Mouse (Mus musculus): ENCODE measurements around the gene Xpo5. TPM values are rescaled to one million over a fixed set of nuclear protein-coding genes. Genes with fewer than 3 reads are reported as not detected.
A peak's percentile ranks its signal among the peaks of the same experiment; 100 is the strongest.

Gene Xpo5
- polyA plus RNA-seq (2015; fragmentation: Nextera tagmentation; extraction: Ambion mirVana), result 43.6 and 43.8 TPM in 2 replicates

DNA sequence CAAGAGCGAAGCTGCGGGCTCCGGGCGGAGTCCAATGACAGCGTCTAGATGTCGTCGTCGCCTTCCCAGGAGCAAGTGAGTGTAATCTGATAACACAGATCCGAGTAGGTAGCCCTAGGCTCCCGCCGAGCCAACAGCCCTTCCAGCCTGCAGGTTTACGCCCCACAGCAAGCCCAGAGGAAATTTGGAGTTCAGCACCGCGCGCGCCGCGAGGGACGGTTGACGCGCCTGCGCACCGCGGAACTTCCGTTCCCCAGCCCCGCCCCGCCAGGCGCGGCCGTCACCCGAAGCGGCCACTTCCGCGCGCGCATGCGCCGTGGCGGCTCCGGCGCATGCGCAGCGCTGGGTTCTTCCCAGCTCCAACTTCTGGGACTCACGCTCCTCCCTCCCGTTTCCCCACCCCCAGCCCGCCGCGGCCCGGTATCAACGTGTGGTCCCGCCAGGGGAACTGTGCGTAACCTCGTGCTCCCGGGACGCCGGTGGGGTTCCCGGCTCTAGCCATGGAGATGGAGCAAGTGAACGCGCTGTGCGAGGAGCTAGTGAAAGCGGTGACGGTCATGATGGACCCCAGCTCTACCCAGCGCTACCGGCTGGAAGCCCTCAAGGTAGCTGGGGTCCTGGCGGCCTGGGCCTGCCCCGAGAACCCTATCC is at the start of gene Xpo5, which contains the start of gene Polh:
TSS of gene Xpo5 (plus strand) at position 362 of the 651 bp plus-strand sequence.
TSS of gene Polh (minus strand) at position 225 of the 651 bp plus-strand sequence.
- no peaks in the 10 kb centered on the region for H3K27me3 ChIP-seq
- peak within 1 kb of the TSS; percentile 95 for H3K9ac ChIP-seq
- 0% methylated on average over 66 of the region's 66 CpGs for WGBS
- peak within 1 kb of the TSS; percentile 86 for H3K27ac ChIP-seq
- H3K36me3 ChIP-seq, result peaks cover 50% of the 10 kb centered on the region
- peak within 1 kb of the TSS; percentile 87 for H3K4me2 ChIP-seq
- H3K4me3 ChIP-seq, result peak within 1 kb of the TSS; percentile 95
- peaks cover 28% of the 10 kb centered on the region for H3K4me1 ChIP-seq
- peak; percentile 88 for ATAC-seq (ENCODE audit: insufficient number of reproducible peaks, insufficient read depth, low FRiP score, low TSS enrichment, low read depth)
- no peaks in the 10 kb centered on the region for H3K9me3 ChIP-seq

DNA sequence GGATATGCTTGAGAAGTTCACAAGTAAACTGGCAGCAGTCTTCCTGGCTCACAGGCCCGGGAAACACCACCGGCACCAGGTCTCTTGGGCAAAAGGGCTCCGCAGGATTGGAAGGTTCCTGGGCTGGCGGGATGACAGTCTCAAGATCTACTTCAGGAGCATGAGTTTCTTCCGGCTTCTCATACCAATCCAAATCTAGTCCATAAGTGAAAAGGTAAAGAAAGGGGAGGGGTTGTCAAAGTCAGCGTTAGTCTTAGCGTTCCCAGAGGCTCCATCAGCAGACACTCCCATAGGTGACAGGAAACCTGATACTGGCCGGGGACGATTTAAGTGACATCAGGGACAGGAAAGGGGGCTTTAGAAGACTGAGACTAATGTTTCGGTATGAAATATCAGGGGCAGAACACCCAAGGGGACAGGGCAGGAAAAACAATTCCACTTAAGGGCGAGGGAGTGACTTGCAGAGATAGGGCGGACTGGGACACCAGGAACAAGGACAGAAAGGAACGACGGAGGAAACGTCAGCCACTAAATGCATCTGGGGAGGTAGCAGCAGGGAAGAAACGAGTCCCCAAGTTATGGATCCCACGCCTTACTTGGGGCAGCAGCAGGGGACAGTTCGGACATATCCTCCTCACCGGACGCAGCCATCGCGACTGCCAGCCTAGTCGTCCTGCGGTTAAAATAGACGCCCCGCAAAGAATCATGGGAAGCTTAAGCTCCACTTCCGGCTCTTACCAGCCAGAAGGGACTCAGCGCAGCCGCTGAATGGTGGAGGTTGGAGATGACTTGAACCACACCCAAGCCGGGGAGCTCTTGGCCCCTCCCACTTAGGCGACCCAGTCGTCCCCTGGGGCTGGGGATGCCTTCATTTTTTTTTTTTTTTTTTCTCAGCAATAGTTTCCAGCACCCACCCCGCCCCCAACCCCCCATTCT is 49.5 kb upstream of the Xpo5 start, which contains the start of gene Mad2l1bp:
TSS of gene Mad2l1bp (minus strand) at position 707 of the 936 bp plus-strand sequence.
- Histone ChIP-seq H3K36me3 (peaks cover 18% of the 10 kb centered on the region), H3K27ac (peak within 1 kb of the TSS; percentile 76), H3K27me3 (no peaks in the 10 kb centered on the region), H3K4me1 (peaks cover 11% of the 10 kb centered on the region), H3K4me2 (peak within 1 kb of the TSS; percentile 79), H3K9ac (peak within 1 kb of the TSS; percentile 82), H3K4me3 (peak within 1 kb of the TSS; percentile 70), H3K9me3 (no peaks in the 10 kb centered on the region)
- ATAC-seq (ENCODE audit: insufficient number of reproducible peaks, insufficient read depth, low FRiP score, low TSS enrichment, low read depth), result peak; percentile 79
- WGBS, result 5% methylated on average over 33 of the region's 33 CpGs

DNA sequence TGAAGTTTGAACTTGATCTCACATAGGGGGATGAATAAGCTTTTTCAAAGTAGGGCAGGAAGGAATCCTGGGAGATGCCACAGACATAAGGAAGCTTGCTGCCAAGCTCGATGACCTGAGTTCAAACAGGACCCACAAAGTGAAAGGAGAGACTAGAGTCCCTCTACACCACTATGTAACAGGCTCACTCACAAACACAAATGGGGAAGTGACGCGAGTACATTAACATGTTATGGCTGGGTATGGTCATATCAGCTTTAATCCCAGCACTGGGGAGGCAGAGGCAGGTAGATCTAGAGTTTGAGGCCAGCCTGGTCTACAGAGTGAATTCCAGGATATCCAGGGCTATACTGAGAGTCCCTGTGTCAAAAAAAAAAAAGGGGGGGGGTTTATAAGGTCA is 48.2 kb upstream of the Xpo5 start:
- WGBS, result 94% methylated on average over 3 of the region's 3 CpGs
- Histone ChIP-seq H3K27ac (no peak overlapping the region), H3K4me1 (peaks cover 13% of the 10 kb centered on the region), H3K4me2 (no peak overlapping the region), H3K9me3 (no peaks in the 10 kb centered on the region), H3K9ac (no peak overlapping the region), H3K4me3 (no peak overlapping the region), H3K36me3 (peaks cover 7% of the 10 kb centered on the region; the same call in 1 of the 2 replicates), H3K27me3 (no peaks in the 10 kb centered on the region)
- ATAC-seq (ENCODE audit: insufficient number of reproducible peaks, insufficient read depth, low FRiP score, low TSS enrichment, low read depth), result no peak

DNA sequence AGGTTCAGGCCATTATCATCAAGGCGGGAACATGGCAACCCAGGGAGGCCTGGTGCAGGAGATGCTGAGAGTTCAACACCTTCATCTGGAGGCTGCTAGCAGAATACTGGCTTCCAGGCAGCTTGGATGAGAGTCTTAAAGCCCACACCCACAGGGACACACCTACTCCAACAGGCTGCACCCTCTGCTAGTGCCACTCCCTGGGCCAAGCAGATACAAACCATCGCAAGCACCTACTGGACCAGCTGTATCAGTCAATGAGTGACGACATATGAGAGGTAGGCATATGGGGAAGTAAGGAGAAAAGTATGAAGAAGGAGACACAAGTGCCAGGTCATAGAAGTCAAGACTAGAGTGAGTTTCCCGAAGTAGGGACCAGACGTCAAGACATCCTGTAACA is 45.9 kb upstream of the Xpo5 start:
- no peak for ATAC-seq (ENCODE audit: insufficient number of reproducible peaks, insufficient read depth, low FRiP score, low TSS enrichment, low read depth)
- no peak overlapping the region for H3K27ac ChIP-seq

DNA sequence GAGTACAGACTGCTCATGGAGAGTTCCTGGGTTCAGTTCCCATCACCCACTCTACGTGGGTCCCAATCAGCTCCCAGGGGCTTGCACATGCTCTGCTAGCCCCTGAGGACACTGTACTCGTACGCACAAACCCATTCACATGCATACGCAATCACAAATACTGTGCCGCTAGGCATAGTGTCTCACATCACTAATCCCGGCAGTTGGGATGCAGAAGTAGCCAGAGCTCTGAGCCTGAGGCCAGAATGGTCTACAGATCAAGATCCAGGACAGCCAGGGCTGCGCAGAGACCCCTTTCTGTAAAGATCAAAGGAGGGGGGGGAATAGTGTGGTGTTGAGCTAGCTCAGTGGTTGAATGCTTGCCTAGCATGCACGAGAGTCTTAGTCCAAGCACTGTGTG is 45.5 kb upstream of the Xpo5 start:
- Histone ChIP-seq H3K27ac (no peak overlapping the region), H3K4me2 (no peak overlapping the region), H3K9ac (no peak overlapping the region), H3K27me3 (no peaks in the 10 kb centered on the region), H3K36me3 (no peaks in the 10 kb centered on the region), H3K4me3 (no peak overlapping the region), H3K4me1 (peaks cover 22% of the 10 kb centered on the region), H3K9me3 (no peaks in the 10 kb centered on the region)
- no peak for ATAC-seq (ENCODE audit: insufficient number of reproducible peaks, insufficient read depth, low FRiP score, low TSS enrichment, low read depth)
- 84% methylated on average over 8 of the region's 8 CpGs for WGBS

More for the DNA sequence above, 45.9 kb upstream of the Xpo5 start:
- H3K27me3 ChIP-seq, result no peaks in the 10 kb centered on the region
- 83% methylated on average over 5 of the region's 5 CpGs for WGBS
- H3K36me3 ChIP-seq, result peaks cover under 1% of the 10 kb centered on the region; the same call in 1 of the 2 replicates
- no peak overlapping the region for H3K4me2 ChIP-seq
- H3K4me3 ChIP-seq, result no peak overlapping the region
- peaks cover 18% of the 10 kb centered on the region for H3K4me1 ChIP-seq
- H3K9me3 ChIP-seq, result no peaks in the 10 kb centered on the region
- no peak overlapping the region for H3K9ac ChIP-seq

DNA sequence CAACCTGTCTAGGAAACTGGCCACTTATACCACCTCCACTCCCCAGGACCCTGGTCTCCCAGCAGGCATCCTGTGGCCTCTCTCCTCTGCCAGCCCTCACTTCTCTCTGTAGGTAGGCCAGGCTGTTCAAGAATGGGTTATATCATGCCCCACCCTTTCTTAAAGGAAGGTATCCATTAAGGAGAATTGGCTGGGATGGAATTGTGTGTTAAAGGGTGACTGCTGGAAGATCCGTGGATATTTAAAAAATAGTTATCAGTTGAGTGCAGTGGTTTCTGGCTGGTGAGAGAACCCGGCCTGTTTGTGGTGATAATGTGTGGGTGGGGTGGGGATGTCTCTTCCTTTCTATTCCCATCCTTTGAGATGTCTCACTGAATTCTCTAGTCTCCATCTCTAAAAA is 43.3 kb upstream of the Xpo5 start:
- 0 out of 2 replicates have a peak overlapping the region, but pooled peaks have one; percentile 78 for H3K4me2 ChIP-seq
- H3K27me3 ChIP-seq, result no peaks in the 10 kb centered on the region
- H3K36me3 ChIP-seq, result peaks cover 11% of the 10 kb centered on the region
- no peak overlapping the region for H3K4me3 ChIP-seq
- peaks cover 25% of the 10 kb centered on the region for H3K4me1 ChIP-seq
- WGBS, result 61% methylated on average over 2 of the region's 2 CpGs
- ATAC-seq (ENCODE audit: insufficient number of reproducible peaks, insufficient read depth, low FRiP score, low TSS enrichment, low read depth), result no peak
- H3K27ac ChIP-seq, result peak overlapping the region; percentile 88; the same call in 1 of the 2 replicates
- peak overlapping the region; percentile 61; the same call in 1 of the 2 replicates for H3K9ac ChIP-seq
- H3K9me3 ChIP-seq, result no peaks in the 10 kb centered on the region

DNA sequence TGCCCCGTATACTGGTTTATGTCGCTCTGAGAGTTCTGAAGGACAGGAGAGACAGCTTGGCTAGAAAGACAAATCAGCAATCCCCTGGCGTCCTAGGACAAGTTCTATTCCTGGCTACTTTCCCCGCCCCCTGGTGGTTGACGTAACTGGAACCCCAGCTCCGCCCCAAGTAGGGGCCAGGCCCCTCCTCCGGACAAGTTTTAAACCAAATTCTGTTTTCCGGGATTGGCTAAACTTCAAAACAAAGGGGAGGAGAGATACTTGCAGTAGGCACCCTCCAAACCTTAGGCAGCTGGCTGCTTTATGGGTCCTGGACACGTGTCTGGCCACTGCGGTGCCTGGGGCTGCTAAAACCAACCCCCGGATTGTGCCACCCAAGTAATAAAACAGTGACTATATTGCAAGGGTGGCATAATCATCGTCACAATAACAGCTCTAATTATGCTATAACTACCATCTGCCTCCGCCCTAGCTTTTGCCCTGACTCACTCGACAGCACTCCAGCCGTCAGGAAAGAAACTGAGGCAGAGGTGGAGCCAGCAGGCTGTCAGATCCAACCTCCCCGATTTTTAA is 42.4 kb upstream of the Xpo5 start:
- ATAC-seq (ENCODE audit: insufficient number of reproducible peaks, insufficient read depth, low FRiP score, low TSS enrichment, low read depth), result peak; percentile 68
- peaks cover 25% of the 10 kb centered on the region for H3K4me1 ChIP-seq
- H3K4me2 ChIP-seq, result peak overlapping the region; percentile 78
- peak overlapping the region; percentile 80 for H3K4me3 ChIP-seq
- peak overlapping the region; percentile 61 for H3K9ac ChIP-seq
- no peaks in the 10 kb centered on the region for H3K9me3 ChIP-seq
- under 1% methylated on average over 16 of the region's 16 CpGs for WGBS
- H3K27ac ChIP-seq, result peak overlapping the region; percentile 88
- no peaks in the 10 kb centered on the region for H3K27me3 ChIP-seq
- H3K36me3 ChIP-seq, result peaks cover 21% of the 10 kb centered on the region

DNA sequence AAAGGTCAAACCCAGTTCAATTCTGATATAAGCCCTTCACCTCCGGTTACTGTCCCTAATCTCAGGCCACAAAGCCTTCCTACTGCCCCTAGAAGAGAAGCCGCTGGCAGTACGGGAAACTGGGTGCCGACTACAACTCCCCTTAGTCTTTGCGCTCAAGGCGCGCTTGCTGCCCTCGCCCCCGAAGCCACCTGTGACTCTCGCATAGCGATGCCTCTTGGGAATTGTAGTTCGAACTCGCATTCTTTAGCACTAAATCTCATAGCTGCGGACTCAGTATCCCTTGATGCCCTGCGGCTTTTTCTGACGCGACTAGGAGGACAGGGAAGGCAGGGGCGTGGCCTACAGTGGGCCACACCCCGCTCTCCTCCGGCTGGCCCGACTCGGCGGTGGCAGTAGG is 41.9 kb upstream of the Xpo5 start, which contains the start of gene Gtpbp2:
TSS of gene Gtpbp2 (plus strand) at position 347 of the 400 bp plus-strand sequence.
- peak within 1 kb of the TSS; percentile 88 for H3K27ac ChIP-seq
- ATAC-seq (ENCODE audit: insufficient number of reproducible peaks, insufficient read depth, low FRiP score, low TSS enrichment, low read depth), result peak; percentile 91
- no peaks in the 10 kb centered on the region for H3K27me3 ChIP-seq
- H3K4me1 ChIP-seq, result peaks cover 25% of the 10 kb centered on the region
- H3K4me2 ChIP-seq, result peak within 1 kb of the TSS; percentile 78
- H3K9ac ChIP-seq, result peak within 1 kb of the TSS; percentile 89
- no peaks in the 10 kb centered on the region for H3K9me3 ChIP-seq
- peaks cover 26% of the 10 kb centered on the region for H3K36me3 ChIP-seq
- H3K4me3 ChIP-seq, result peak within 1 kb of the TSS; percentile 80
- WGBS, result 0% methylated on average over 23 of the region's 23 CpGs

DNA sequence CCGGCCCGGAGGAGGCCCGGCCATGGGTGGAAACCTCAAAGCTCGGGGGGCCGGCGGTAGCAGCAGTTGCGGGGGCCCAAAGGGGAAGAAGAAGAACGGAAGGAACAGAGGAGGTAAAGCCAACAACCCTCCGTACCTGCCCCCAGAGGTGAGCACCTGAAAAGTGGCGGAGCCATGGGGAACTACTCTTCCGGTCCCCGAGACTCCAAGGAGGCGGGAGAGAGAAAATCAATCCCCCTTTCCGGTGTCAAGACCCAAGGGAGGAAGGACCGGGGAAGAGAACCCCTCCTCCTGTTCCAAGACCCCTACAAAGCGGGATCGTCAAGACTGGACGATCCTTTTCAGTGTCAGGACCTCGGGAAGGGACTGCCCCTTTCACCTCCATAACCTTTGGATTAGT is 41.4 kb upstream of the Xpo5 start:
- no peak for ATAC-seq (ENCODE audit: insufficient number of reproducible peaks, insufficient read depth, low FRiP score, low TSS enrichment, low read depth)

DNA sequence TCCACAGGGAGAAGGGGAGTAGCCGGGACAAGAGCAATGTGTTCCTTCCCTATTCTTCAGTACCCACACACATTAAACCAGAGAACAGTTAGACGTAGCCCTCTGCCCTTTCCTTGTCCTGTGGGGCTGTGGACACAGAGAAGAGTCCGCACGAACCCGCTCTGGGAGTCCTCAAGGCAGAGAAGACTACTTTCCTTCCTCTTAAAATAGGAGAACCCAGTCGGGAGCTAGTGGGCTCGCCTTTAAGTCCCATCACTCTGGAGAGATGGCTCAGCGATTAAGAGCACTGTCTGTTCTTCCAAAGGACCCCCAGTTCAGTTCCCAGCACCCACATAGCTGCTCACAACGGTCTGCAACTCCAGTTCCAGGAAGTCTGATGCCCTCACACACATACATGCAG is 40.9 kb upstream of the Xpo5 start:
- Histone ChIP-seq H3K27ac (peak overlapping the region; percentile 81), H3K4me3 (peak overlapping the region; percentile 80), H3K27me3 (no peaks in the 10 kb centered on the region), H3K4me2 (peak overlapping the region; percentile 67), H3K9ac (peak overlapping the region; percentile 89), H3K4me1 (peaks cover 25% of the 10 kb centered on the region), H3K9me3 (no peaks in the 10 kb centered on the region), H3K36me3 (peaks cover 36% of the 10 kb centered on the region)
- 47% methylated on average over 9 of the region's 9 CpGs for WGBS
- ATAC-seq (ENCODE audit: insufficient number of reproducible peaks, insufficient read depth, low FRiP score, low TSS enrichment, low read depth), result no peak

More for the DNA sequence above, 41.4 kb upstream of the Xpo5 start:
- peak overlapping the region; percentile 67 for H3K4me2 ChIP-seq
- peaks cover 31% of the 10 kb centered on the region for H3K36me3 ChIP-seq
- H3K9ac ChIP-seq, result peak overlapping the region; percentile 89
- peaks cover 25% of the 10 kb centered on the region for H3K4me1 ChIP-seq
- peak overlapping the region; percentile 80 for H3K4me3 ChIP-seq
- WGBS, result under 1% methylated on average over 19 of the region's 19 CpGs
- H3K27ac ChIP-seq, result peak overlapping the region; percentile 81
- H3K27me3 ChIP-seq, result no peaks in the 10 kb centered on the region
- no peaks in the 10 kb centered on the region for H3K9me3 ChIP-seq

DNA sequence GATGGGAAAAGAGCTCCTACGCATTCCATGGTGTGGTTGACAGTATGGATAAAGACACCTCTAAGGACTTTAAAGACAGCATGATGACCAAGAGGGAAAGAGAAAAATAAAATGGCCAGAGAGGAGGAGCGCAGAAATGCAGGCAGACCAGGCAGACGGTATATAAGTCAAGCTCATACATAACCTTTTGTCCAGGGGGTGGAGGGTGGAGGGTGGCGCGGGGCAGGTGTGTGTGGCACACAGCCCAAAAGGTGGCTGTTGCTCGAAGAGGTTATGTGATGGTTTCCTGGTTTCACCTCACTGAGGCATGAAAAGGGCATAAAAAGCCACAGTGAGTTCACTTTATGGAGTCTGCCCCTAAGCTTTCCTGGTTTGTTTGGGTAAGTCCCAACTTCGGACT is 40.0 kb upstream of the Xpo5 start:
- Histone ChIP-seq H3K4me3 (no peak overlapping the region), H3K4me1 (peaks cover 25% of the 10 kb centered on the region), H3K4me2 (peak overlapping the region; percentile 67), H3K9me3 (no peaks in the 10 kb centered on the region), H3K27me3 (no peaks in the 10 kb centered on the region), H3K36me3 (peaks cover 45% of the 10 kb centered on the region), H3K9ac (no peak overlapping the region), H3K27ac (no peak overlapping the region)
- 92% methylated on average over 7 of the region's 7 CpGs for WGBS
- ATAC-seq (ENCODE audit: insufficient number of reproducible peaks, insufficient read depth, low FRiP score, low TSS enrichment, low read depth), result no peak
